Mouse (Mus musculus) limb, embryonic 12.5 days (tissue): Measurements from ENCODE around the gene Bmp6. TPM values are rescaled to one million over a fixed set of nuclear protein-coding genes. Genes with fewer than 3 reads are reported as not detected.
A peak's percentile ranks its signal among the peaks of the same experiment; 100 is the strongest.

Experiments used
- ATAC-seq: fragments of 200-750 bp; cut with Nextera tagmentation; 2 replicates; pipeline ENCODE4 v1.8.0; 2017; ENCODE audit warnings: low read depth, moderate TSS enrichment; ENCODE audit not compliant: insufficient number of reproducible peaks, insufficient read depth, low FRiP score, low TSS enrichment
- H3K27ac ChIP-seq: fragments of 300-500 bp; sonication (generic); 2 replicates; pipeline ENCODE4 v1.5.1; 2016; ENCODE audit warnings: mild to moderate bottlenecking, moderate library complexity
- H3K27me3 ChIP-seq: fragments of 300-500 bp; sonication (generic); 2 replicates; pipeline ENCODE4 v1.6.1; 2016; ENCODE audit warnings: mild to moderate bottlenecking, moderate library complexity
- H3K36me3 ChIP-seq: fragments of 300-500 bp; sonication (generic); 2 replicates; pipeline ENCODE4 v1.6.1; 2016; ENCODE audit warnings: mild to moderate bottlenecking, moderate library complexity
- H3K4me1 ChIP-seq: fragments of 300-500 bp; sonication (generic); replicated peaks from 2 replicates; pipeline ENCODE4 v1.6.1; 2016
- H3K4me2 ChIP-seq: fragments of 300-500 bp; sonication (generic); 2 replicates; pipeline ENCODE4 v1.6.1; 2016; ENCODE audit warnings: mild to moderate bottlenecking, moderate library complexity
- H3K4me3 ChIP-seq: fragments of 300-500 bp; sonication (generic); replicated peaks from 2 replicates; pipeline ENCODE4 v1.5.1; 2016; ENCODE audit warnings: mild to moderate bottlenecking
- H3K9ac ChIP-seq: fragments of 300-500 bp; sonication (generic); replicated peaks from 2 replicates; pipeline ENCODE4 v1.6.1; 2016; ENCODE audit warnings: mild to moderate bottlenecking, moderate library complexity
- H3K9me3 ChIP-seq: fragments of 300-500 bp; sonication (generic); 2 replicates; pipeline ENCODE4 v1.6.1; 2016; ENCODE audit warnings: mild to moderate bottlenecking, moderate library complexity
- WGBS: fragments of 180-500 bp; shearing (Covaris S2); methylation state at CpG from one replicate; pipeline ENCODE4 v1.1.7; 2016; 5-methylcytosine and 5-hydroxymethylcytosine counted together
- polyA plus RNA-seq: library from polyadenylated mRNA; unstranded; fragments of >200 nt; fragmentation: Nextera tagmentation; extraction: Ambion mirVana; gene quantifications from 2 replicates; pipeline ENCODE4 v1.2.1, GENCODE M21; 2016

The Bmp6 gene
- 0.75 and 1.4 TPM in 2 replicates for polyA plus RNA-seq

GRCm38 (mm10) chr13:38344713-38345430, at the start of gene Bmp6:
Gene Bmp6, plus strand, starts transcription at chr13:38345107.
- H3K36me3 ChIP-seq: no peaks in the 10 kb centered on the region
- H3K4me2 ChIP-seq: peak within 1 kb of the TSS; percentile 71
- H3K4me1 ChIP-seq: peaks cover 27% of the 10 kb centered on the region
- 3% methylated on average over 54 of the region's 54 CpGs for WGBS
- H3K4me3 ChIP-seq: peak within 1 kb of the TSS; percentile 47
- peak within 1 kb of the TSS; percentile 47 for H3K9ac ChIP-seq
- no peak within 1 kb of the TSS for H3K27ac ChIP-seq
- peaks cover 63% of the 10 kb centered on the region for H3K27me3 ChIP-seq
- H3K9me3 ChIP-seq: no peaks in the 10 kb centered on the region
- ATAC-seq: peak; percentile 90

- no peaks in the 10 kb centered on the region for H3K4me1 ChIP-seq
- no peaks in the 10 kb centered on the region for H3K36me3 ChIP-seq
- 0 out of 2 replicates have a peak, but pooled peaks cover 4% of the 10 kb centered on the region for H3K9me3 ChIP-seq
- H3K4me2 ChIP-seq: no peak overlapping the region
- no peaks in the 10 kb centered on the region for H3K27me3 ChIP-seq
- WGBS: 37% methylated on average over 8 of the region's 8 CpGs
- ATAC-seq: no peak
- no peak overlapping the region for H3K27ac ChIP-seq
- H3K4me3 ChIP-seq: no peak overlapping the region
- no peak overlapping the region for H3K9ac ChIP-seq
Observed at GRCm38 (mm10) chr13:38296166-38296565, 48.7 kb upstream of the Bmp6 start.

- ATAC-seq: no peak
- H3K9ac ChIP-seq: no peak overlapping the region
- no peak overlapping the region for H3K4me3 ChIP-seq
- no peaks in the 10 kb centered on the region for H3K4me1 ChIP-seq
- no peak overlapping the region for H3K27ac ChIP-seq
- 55% methylated on average over 8 of the region's 8 CpGs for WGBS
- no peak overlapping the region for H3K4me2 ChIP-seq
- H3K9me3 ChIP-seq: 0 out of 2 replicates have a peak, but pooled peaks cover 4% of the 10 kb centered on the region
- no peaks in the 10 kb centered on the region for H3K36me3 ChIP-seq
- no peaks in the 10 kb centered on the region for H3K27me3 ChIP-seq
Observed at GRCm38 (mm10) chr13:38296601-38297000, 48.3 kb upstream of the Bmp6 start.

- no peak overlapping the region for H3K9ac ChIP-seq
Observed at GRCm38 (mm10) chr13:38311125-38311524, 33.8 kb upstream of the Bmp6 start.

GRCm38 (mm10) chr13:38312357-38313040, 32.4 kb upstream of the Bmp6 start:
- Histone ChIP-seq H3K9ac (no peak overlapping the region), H3K4me3 (no peak overlapping the region), H3K27ac (no peak overlapping the region), H3K27me3 (no peaks in the 10 kb centered on the region), H3K9me3 (no peaks in the 10 kb centered on the region), H3K36me3 (no peaks in the 10 kb centered on the region), H3K4me2 (no peak overlapping the region), H3K4me1 (no peaks in the 10 kb centered on the region)
- WGBS: 78% methylated on average over 12 of the region's 12 CpGs
- no peak for ATAC-seq

More at GRCm38 (mm10) chr13:38311125-38311524, 33.8 kb upstream of the Bmp6 start:
- WGBS: 92% methylated on average over 3 of the region's 3 CpGs
- Histone ChIP-seq H3K4me1 (no peaks in the 10 kb centered on the region), H3K27me3 (no peaks in the 10 kb centered on the region), H3K9me3 (no peaks in the 10 kb centered on the region), H3K36me3 (no peaks in the 10 kb centered on the region), H3K4me2 (no peak overlapping the region), H3K4me3 (no peak overlapping the region), H3K27ac (no peak overlapping the region)
- ATAC-seq: no peak

- H3K27me3 ChIP-seq: no peaks in the 10 kb centered on the region
- no peaks in the 10 kb centered on the region for H3K36me3 ChIP-seq
- no peak overlapping the region for H3K9ac ChIP-seq
- H3K27ac ChIP-seq: no peak overlapping the region
- 53% methylated on average over 7 of the region's 7 CpGs for WGBS
- no peaks in the 10 kb centered on the region for H3K4me1 ChIP-seq
- no peak for ATAC-seq
- H3K4me2 ChIP-seq: no peak overlapping the region
- no peak overlapping the region for H3K4me3 ChIP-seq
- H3K9me3 ChIP-seq: no peaks in the 10 kb centered on the region
Observed at GRCm38 (mm10) chr13:38314590-38314989, 30.3 kb upstream of the Bmp6 start.

- H3K9me3 ChIP-seq: no peaks in the 10 kb centered on the region
- no peak overlapping the region for H3K9ac ChIP-seq
- H3K4me3 ChIP-seq: no peak overlapping the region
- no peak overlapping the region for H3K27ac ChIP-seq
- H3K4me1 ChIP-seq: peaks cover 4% of the 10 kb centered on the region; the same call in 1 of the 2 replicates
- H3K27me3 ChIP-seq: no peaks in the 10 kb centered on the region
- ATAC-seq: no peak
- WGBS: 87% methylated on average over 1 of the region's 1 CpGs
- no peaks in the 10 kb centered on the region for H3K36me3 ChIP-seq
- H3K4me2 ChIP-seq: no peak overlapping the region
Observed at GRCm38 (mm10) chr13:38318418-38318817, 26.5 kb upstream of the Bmp6 start.

- Histone ChIP-seq H3K9ac (no peak overlapping the region), H3K9me3 (no peaks in the 10 kb centered on the region), H3K4me1 (peaks cover 4% of the 10 kb centered on the region; the same call in 1 of the 2 replicates), H3K36me3 (no peaks in the 10 kb centered on the region), H3K4me2 (no peak overlapping the region), H3K4me3 (no peak overlapping the region), H3K27ac (no peak overlapping the region), H3K27me3 (no peaks in the 10 kb centered on the region)
- no peak for ATAC-seq
- WGBS: 57% methylated on average over 10 of the region's 10 CpGs
Observed at GRCm38 (mm10) chr13:38320354-38320753, 24.6 kb upstream of the Bmp6 start.

- Histone ChIP-seq H3K27me3 (no peaks in the 10 kb centered on the region), H3K27ac (no peak overlapping the region), H3K9me3 (no peaks in the 10 kb centered on the region), H3K36me3 (no peaks in the 10 kb centered on the region), H3K4me1 (peaks cover 4% of the 10 kb centered on the region; the same call in 1 of the 2 replicates), H3K9ac (no peak overlapping the region), H3K4me2 (no peak overlapping the region), H3K4me3 (no peak overlapping the region)
- 51% methylated on average over 10 of the region's 10 CpGs for WGBS
- ATAC-seq: no peak
Observed at GRCm38 (mm10) chr13:38324452-38324851, 20.5 kb upstream of the Bmp6 start.

GRCm38 (mm10) chr13:38327377-38327776, 17.5 kb upstream of the Bmp6 start:
- Histone ChIP-seq H3K36me3 (no peaks in the 10 kb centered on the region), H3K9ac (no peak overlapping the region), H3K27me3 (no peaks in the 10 kb centered on the region), H3K4me1 (no peaks in the 10 kb centered on the region), H3K4me2 (no peak overlapping the region), H3K4me3 (no peak overlapping the region), H3K27ac (no peak overlapping the region), H3K9me3 (no peaks in the 10 kb centered on the region)
- no peak for ATAC-seq
- WGBS: 54% methylated on average over 2 of the region's 2 CpGs

- H3K36me3 ChIP-seq: no peaks in the 10 kb centered on the region
- 88% methylated on average over 5 of the region's 5 CpGs for WGBS
- H3K27me3 ChIP-seq: no peaks in the 10 kb centered on the region
Observed at GRCm38 (mm10) chr13:38333496-38333895, 11.4 kb upstream of the Bmp6 start.

More at GRCm38 (mm10) chr13:38333496-38333895, 11.4 kb upstream of the Bmp6 start:
- no peak overlapping the region for H3K4me3 ChIP-seq
- no peak overlapping the region for H3K27ac ChIP-seq
- H3K9ac ChIP-seq: no peak overlapping the region
- ATAC-seq: no peak
- H3K9me3 ChIP-seq: peaks cover 5% of the 10 kb centered on the region; the same call in 1 of the 2 replicates
- no peak overlapping the region for H3K4me2 ChIP-seq
- no peaks in the 10 kb centered on the region for H3K4me1 ChIP-seq
